8 mouse cellular contexts compared by ENCODE assay signal in the genomic region with DNA sequence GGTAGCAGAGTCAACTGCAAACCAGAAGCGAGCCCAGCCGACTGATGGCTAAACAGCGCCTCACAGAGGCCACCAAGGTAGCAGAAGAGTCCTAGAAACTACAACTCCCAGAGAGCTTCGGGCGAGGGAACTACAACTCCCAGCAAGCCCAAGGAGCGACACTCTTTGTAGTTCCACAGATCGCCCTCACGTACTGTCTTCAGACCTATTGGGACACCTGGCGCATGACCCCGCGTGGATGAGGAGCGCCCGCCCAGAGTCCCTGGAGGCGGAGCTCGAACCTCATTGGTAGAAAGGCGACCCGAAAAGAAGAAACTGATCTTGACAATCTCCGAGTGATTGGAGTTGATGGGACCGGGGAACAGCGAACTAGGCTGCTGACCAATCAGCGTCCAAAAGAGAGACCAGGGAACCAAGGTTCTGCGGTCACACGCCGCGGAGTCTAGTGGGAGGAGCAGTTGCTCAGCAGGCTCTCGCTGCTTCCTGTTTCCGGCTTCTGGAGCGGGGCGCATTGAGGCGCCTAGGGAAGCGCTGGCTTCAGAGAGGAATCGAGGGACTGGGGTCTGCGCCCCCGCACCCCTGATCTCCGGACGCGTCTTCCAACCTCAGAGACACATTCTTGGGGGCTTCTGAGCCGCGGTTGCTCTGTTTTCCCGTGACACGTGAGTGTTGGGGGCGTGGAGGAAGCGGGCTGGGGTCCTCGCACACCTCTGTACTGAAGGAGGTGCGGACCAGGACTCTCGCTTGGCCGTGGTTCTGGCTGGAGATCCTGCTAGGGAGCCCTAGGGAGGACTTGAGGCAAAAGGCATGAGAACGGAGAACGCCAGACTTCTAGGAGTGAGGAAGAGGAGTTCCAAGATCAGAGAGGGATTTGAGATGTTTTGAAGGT. TPM values are rescaled to one million over a fixed set of nuclear protein-coding genes. Genes with fewer than 3 reads are reported as not detected.
DNase-seq lines count a peak whose midpoint lies in the region; ATAC-seq lines count a peak whose summit lies in the region.

A gene (plus strand): TSS at position 216 of the 889 bp plus-strand sequence.

- peak within 1 kb of the TSS; percentile 90 for H3K9ac ChIP-seq in kidney, embryonic 15.5 days

- H3K4me1 ChIP-seq in heart, embryonic 10.5 days: peaks cover 22% of the 10 kb centered on the region
- peaks cover 15% of the 10 kb centered on the region for H3K4me1 ChIP-seq in kidney, embryonic 15.5 days

- H3K4me3 ChIP-seq in heart, embryonic 10.5 days: peak within 1 kb of the TSS; percentile 85
- peak within 1 kb of the TSS; percentile 86 for H3K4me3 ChIP-seq in kidney, embryonic 15.5 days (replicated peaks)

- no peaks in the 10 kb centered on the region for H3K9me3 ChIP-seq in heart, embryonic 10.5 days
- H3K9me3 ChIP-seq in kidney, embryonic 15.5 days (replicated peaks): no peaks in the 10 kb centered on the region

- H3K27ac ChIP-seq in heart, embryonic 10.5 days: peak within 1 kb of the TSS; percentile 90
- H3K27ac ChIP-seq in kidney, embryonic 15.5 days: peak within 1 kb of the TSS; percentile 84

- peak; percentile 94 to 96 for DNase-seq in B cell, adult 2 months
- peak; percentile 100 for DNase-seq in brain, adult 2 months (ENCODE audit: low read depth, low spot score)
- DNase-seq in heart, embryonic 10.5 days (ENCODE audit: low spot score): peak; percentile 98
- DNase-seq in liver: peak; percentile 92
- DNase-seq in spleen, postnatal 4 days (ENCODE audit: low spot score in 2 of 2): peak; percentile 87 to 89

- peaks cover 14% of the 10 kb centered on the region for H3K36me3 ChIP-seq in heart, embryonic 10.5 days
- H3K36me3 ChIP-seq in kidney, embryonic 15.5 days: peaks cover 20% of the 10 kb centered on the region

- H3K4me2 ChIP-seq in kidney, embryonic 15.5 days: peak within 1 kb of the TSS; percentile 78

- ATAC-seq in erythroblast, adult 5-6 weeks (replicated peaks; ENCODE audit: low FRiP score, poor library complexity, severe bottlenecking): peak; percentile 94
- peak; percentile 99 for ATAC-seq in kidney, embryonic 15.5 days (replicated peaks; ENCODE audit: low FRiP score)
- ATAC-seq in monocyte, adult 5-6 weeks (replicated peaks; ENCODE audit: insufficient number of reproducible peaks, low FRiP score, low TSS enrichment, poor library complexity, severe bottlenecking): peak; percentile 92

- no peaks in the 10 kb centered on the region for H3K27me3 ChIP-seq in heart, embryonic 10.5 days (ENCODE audit: insufficient read depth, poor library complexity, severe bottlenecking)
- H3K27me3 ChIP-seq in kidney, embryonic 15.5 days: no peaks in the 10 kb centered on the region

- WGBS in heart, embryonic 10.5 days: under 1% methylated on average over 49 of the region's 49 CpGs
- under 1% methylated on average over 49 of the region's 49 CpGs for WGBS in kidney, embryonic 15.5 days

RNA-seq across cellular contexts. Expression of the gene that starts here (rescaled TPM):
- total RNA-seq in erythroblast, adult 5-6 weeks (2015; ENCODE audit: low replicate concordance): 53.2 and 57.5 TPM in 2 replicates
- total RNA-seq in erythroblast, adult 5-6 weeks (2017; ENCODE audit: low replicate concordance): 71.4 and 102 TPM in 2 replicates
- polyA plus RNA-seq in heart, embryonic 10.5 days (2016; fragmentation: Nextera tagmentation; extraction: Ambion mirVana): 98.0 and 102 TPM in 2 replicates
- polyA plus RNA-seq in kidney, embryonic 15.5 days (2015; fragmentation: Nextera tagmentation; extraction: Ambion mirVana): 113 and 116 TPM in 2 replicates
- 361 to 422 TPM (median 372 TPM) in 3 replicates for total RNA-seq in monocyte, adult 5-6 weeks (2017)

Comparison
In these comparisons a context has a peak if more than half of its experiments do, and no peak if none do; other contexts are left out.
1. Peak in every context shown above with its lines: DNase-seq, ATAC-seq, H3K4me3 ChIP-seq and H3K27ac ChIP-seq.